Mouse (Mus musculus): Measurements from ENCODE around the gene G0s2. TPM values are rescaled to one million over a fixed set of nuclear protein-coding genes. Genes with fewer than 3 reads are reported as not detected.
A peak's percentile ranks its signal among the peaks of the same experiment; 100 is the strongest.
"Not testable (repeated sequence)": the region's sequence is repeated elsewhere in the genome, so short reads cannot be mapped to it uniquely, and the experiment has no call there.

Gene G0s2
- polyA plus RNA-seq, 1 experiment from 2014 or later, result 29.5 TPM

- H3K9me3 ChIP-seq (replicated peaks), result no peaks in the 10 kb centered on the region
- H3K27me3 ChIP-seq, result no peaks in the 10 kb centered on the region
- no peak for ATAC-seq (ENCODE audit: insufficient number of reproducible peaks, low FRiP score, low TSS enrichment, low read depth)
- no peak overlapping the region for H3K4me3 ChIP-seq (replicated peaks)
- no peak overlapping the region for H3K9ac ChIP-seq
- H3K4me1 ChIP-seq, result no peaks in the 10 kb centered on the region
- 81% methylated on average over 2 of the region's 2 CpGs for WGBS
- no peak overlapping the region for H3K27ac ChIP-seq (replicated peaks)
- no peaks in the 10 kb centered on the region for H3K36me3 ChIP-seq
- H3K4me2 ChIP-seq (replicated peaks), result no peak overlapping the region
Measured at GRCm38 (mm10) chr1:193287578-193287977, 14.6 kb upstream of the G0s2 start.

- WGBS, result 79% methylated on average over 3 of the region's 3 CpGs
- H3K9ac ChIP-seq; H3K4me2 ChIP-seq (replicated peaks); H3K9me3 ChIP-seq (replicated peaks); H3K4me3 ChIP-seq (replicated peaks); H3K27ac ChIP-seq (replicated peaks); ATAC-seq (ENCODE audit: insufficient number of reproducible peaks, low FRiP score, low TSS enrichment, low read depth); H3K4me1 ChIP-seq; H3K36me3 ChIP-seq; H3K27me3 ChIP-seq: not testable (repeated sequence)
Measured at GRCm38 (mm10) chr1:193285766-193286325, 12.8 kb upstream of the G0s2 start.

DNA sequence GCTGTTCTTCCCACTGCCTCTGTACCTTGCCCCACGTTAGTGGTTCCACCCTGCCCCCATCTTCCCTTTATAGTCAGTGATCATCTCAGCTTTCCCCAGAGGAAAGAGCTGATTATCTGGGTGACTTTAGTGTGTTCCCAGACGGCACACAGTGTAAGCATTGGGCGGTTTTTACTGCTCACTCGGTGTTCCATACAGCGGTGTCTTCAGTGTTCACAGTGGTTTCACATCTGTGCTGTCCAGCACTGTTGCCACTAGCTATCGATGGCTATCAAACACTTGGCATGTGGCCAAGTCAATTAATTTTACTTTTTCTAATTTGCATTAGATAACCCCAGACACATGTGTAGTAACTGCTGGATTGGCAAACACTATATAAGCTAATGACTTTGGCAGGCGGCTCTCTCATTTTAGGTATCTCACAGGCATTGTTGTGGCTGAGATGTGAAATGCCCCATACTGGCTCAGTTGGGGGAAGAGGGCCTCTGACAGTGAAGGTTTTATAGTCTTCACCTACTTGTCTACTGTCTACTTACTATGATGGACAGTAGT is 11.3 kb upstream of the G0s2 start:
- no peak overlapping the region for H3K4me3 ChIP-seq (replicated peaks)
- no peak overlapping the region for H3K9ac ChIP-seq
- no peaks in the 10 kb centered on the region for H3K27me3 ChIP-seq
- ATAC-seq (ENCODE audit: insufficient number of reproducible peaks, low FRiP score, low TSS enrichment, low read depth), result no peak
- no peaks in the 10 kb centered on the region for H3K4me1 ChIP-seq
- WGBS, result 75% methylated on average over 7 of the region's 7 CpGs
- no peaks in the 10 kb centered on the region for H3K9me3 ChIP-seq (replicated peaks)
- no peak overlapping the region for H3K27ac ChIP-seq (replicated peaks)
- no peak overlapping the region for H3K4me2 ChIP-seq (replicated peaks)
- H3K36me3 ChIP-seq, result no peaks in the 10 kb centered on the region

- no peaks in the 10 kb centered on the region for H3K36me3 ChIP-seq
- H3K4me3 ChIP-seq (replicated peaks), result no peak overlapping the region
- H3K4me2 ChIP-seq (replicated peaks), result no peak overlapping the region
- H3K27me3 ChIP-seq, result no peaks in the 10 kb centered on the region
- no peaks in the 10 kb centered on the region for H3K9me3 ChIP-seq (replicated peaks)
- no peak overlapping the region for H3K27ac ChIP-seq (replicated peaks)
- no peak for ATAC-seq (ENCODE audit: insufficient number of reproducible peaks, low FRiP score, low TSS enrichment, low read depth)
- H3K4me1 ChIP-seq, result no peaks in the 10 kb centered on the region
- WGBS, result 90% methylated on average over 2 of the region's 2 CpGs
- H3K9ac ChIP-seq, result no peak overlapping the region
Measured at GRCm38 (mm10) chr1:193281344-193281743, 8.3 kb upstream of the G0s2 start.

DNA sequence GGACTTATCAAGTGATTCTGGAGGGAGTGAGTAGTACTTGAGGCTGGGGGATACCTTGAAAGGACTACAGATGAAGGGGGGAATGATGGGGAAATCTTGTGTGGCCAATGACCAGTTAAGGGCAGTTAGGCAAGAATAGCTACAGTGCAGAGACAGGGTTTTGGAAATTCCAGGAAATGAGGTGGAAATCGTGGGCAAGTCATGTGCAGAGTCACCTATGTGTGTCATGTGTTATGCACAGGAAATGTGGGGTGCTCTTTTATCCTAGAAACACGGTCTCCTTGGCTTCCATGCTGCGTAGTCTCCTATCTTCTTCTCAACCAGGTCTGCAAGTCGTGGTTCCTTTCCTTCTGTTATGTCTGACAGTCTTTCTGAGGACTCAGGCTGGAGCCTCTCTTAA is 6.5 kb upstream of the G0s2 start:
- 84% methylated on average over 4 of the region's 4 CpGs for WGBS

DNA sequence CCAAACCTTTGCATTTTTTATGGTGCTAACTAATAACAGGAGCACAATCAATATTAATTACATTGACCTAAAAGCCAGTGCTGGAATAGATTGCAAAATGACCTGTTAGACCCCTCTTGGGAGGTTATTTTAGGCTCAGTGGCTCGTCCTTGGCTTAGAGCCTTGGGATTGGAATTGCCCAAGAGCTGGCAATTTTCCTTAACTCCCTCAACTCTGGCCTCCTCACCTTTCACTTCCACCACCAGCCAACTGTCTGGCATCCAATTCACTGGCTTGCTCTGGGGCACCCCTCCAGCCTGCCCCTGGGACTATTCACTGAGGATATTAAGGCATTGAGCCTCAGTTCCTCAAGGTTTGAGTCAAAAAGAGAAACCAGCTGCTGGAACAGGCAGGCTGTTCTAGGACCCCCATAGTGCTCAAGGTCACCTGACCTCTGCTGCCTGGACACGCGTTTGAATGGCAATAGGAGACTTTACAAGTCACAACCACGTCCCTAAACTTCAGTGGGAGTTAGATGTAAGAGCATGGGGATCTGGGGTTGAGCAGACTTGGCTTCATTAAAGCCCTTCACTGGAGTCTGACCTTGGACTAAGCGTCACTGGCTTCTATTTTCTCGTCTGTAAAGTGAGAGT is 5.5 kb upstream of the G0s2 start:
- ATAC-seq (ENCODE audit: insufficient number of reproducible peaks, low FRiP score, low TSS enrichment, low read depth), result no peak
- H3K36me3 ChIP-seq, result no peaks in the 10 kb centered on the region
- H3K9ac ChIP-seq, result no peak overlapping the region
- no peaks in the 10 kb centered on the region for H3K4me1 ChIP-seq
- no peak overlapping the region for H3K4me3 ChIP-seq (replicated peaks)
- H3K4me2 ChIP-seq (replicated peaks), result no peak overlapping the region
- no peaks in the 10 kb centered on the region for H3K27me3 ChIP-seq
- 41% methylated on average over 6 of the region's 6 CpGs for WGBS
- no peak overlapping the region for H3K27ac ChIP-seq (replicated peaks)
- no peaks in the 10 kb centered on the region for H3K9me3 ChIP-seq (replicated peaks)

More for the DNA sequence above, 6.5 kb upstream of the G0s2 start:
- H3K4me2 ChIP-seq (replicated peaks), result no peak overlapping the region
- no peak overlapping the region for H3K4me3 ChIP-seq (replicated peaks)
- H3K4me1 ChIP-seq, result no peaks in the 10 kb centered on the region
- H3K9me3 ChIP-seq (replicated peaks), result no peaks in the 10 kb centered on the region
- no peaks in the 10 kb centered on the region for H3K27me3 ChIP-seq
- H3K36me3 ChIP-seq, result no peaks in the 10 kb centered on the region
- H3K9ac ChIP-seq, result no peak overlapping the region
- no peak for ATAC-seq (ENCODE audit: insufficient number of reproducible peaks, low FRiP score, low TSS enrichment, low read depth)
- no peak overlapping the region for H3K27ac ChIP-seq (replicated peaks)

DNA sequence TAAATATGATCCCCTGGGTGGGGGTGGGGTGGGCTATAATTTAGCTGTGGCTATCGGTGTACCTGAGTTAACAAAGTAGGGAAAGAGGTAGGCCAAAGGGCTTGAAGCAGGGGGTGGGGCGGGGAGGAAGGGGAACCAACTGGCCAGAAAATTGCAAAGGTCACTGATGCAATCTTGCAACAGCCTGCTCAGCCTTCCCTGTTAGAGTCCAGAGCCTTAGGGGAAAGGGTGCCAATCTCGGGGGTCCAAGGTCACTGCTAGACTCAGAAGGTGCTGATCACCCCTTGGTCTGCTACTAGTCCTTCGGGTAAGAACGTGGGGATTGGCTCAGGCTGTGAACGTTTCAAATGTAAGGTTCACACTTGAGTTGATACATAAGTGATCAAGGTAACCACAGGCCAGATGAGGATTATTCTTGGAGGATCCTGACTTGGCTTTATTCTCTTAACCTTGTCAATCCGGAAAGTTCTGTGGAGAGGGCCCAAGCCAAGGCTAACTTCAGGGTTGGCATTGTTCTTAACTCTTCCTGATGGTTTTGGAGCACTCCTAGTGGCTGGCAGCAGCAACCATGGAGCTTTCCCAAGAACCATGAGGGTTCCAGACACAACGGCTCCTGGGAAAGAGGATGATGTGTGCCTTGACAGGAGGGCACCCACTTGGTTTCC is 1.5 kb upstream of the G0s2 start:
- peaks cover 13% of the 10 kb centered on the region for H3K4me1 ChIP-seq
- no peaks in the 10 kb centered on the region for H3K27me3 ChIP-seq
- H3K27ac ChIP-seq (replicated peaks), result no peak overlapping the region
- WGBS, result 73% methylated on average over 8 of the region's 8 CpGs
- no peaks in the 10 kb centered on the region for H3K9me3 ChIP-seq (replicated peaks)
- H3K9ac ChIP-seq, result no peak overlapping the region
- no peak overlapping the region for H3K4me3 ChIP-seq (replicated peaks)
- H3K36me3 ChIP-seq, result no peaks in the 10 kb centered on the region
- ATAC-seq (ENCODE audit: insufficient number of reproducible peaks, low FRiP score, low TSS enrichment, low read depth), result no peak
- no peak overlapping the region for H3K4me2 ChIP-seq (replicated peaks)

GRCm38 (mm10) chr1:193272137-193272915 is 691 bp downstream of the G0s2 start:
- Histone ChIP-seq H3K9ac (peak overlapping the region; percentile 45), H3K4me1 (peaks cover 13% of the 10 kb centered on the region), H3K4me2 (replicated peaks) (peak overlapping the region; percentile 66), H3K9me3 (replicated peaks) (no peaks in the 10 kb centered on the region), H3K27ac (replicated peaks) (peak overlapping the region; percentile 87), H3K4me3 (replicated peaks) (peak overlapping the region; percentile 44), H3K36me3 (no peaks in the 10 kb centered on the region), H3K27me3 (no peaks in the 10 kb centered on the region)
- ATAC-seq (ENCODE audit: insufficient number of reproducible peaks, low FRiP score, low TSS enrichment, low read depth), result peak; percentile 68
- WGBS, result 17% methylated on average over 24 of the region's 24 CpGs

DNA sequence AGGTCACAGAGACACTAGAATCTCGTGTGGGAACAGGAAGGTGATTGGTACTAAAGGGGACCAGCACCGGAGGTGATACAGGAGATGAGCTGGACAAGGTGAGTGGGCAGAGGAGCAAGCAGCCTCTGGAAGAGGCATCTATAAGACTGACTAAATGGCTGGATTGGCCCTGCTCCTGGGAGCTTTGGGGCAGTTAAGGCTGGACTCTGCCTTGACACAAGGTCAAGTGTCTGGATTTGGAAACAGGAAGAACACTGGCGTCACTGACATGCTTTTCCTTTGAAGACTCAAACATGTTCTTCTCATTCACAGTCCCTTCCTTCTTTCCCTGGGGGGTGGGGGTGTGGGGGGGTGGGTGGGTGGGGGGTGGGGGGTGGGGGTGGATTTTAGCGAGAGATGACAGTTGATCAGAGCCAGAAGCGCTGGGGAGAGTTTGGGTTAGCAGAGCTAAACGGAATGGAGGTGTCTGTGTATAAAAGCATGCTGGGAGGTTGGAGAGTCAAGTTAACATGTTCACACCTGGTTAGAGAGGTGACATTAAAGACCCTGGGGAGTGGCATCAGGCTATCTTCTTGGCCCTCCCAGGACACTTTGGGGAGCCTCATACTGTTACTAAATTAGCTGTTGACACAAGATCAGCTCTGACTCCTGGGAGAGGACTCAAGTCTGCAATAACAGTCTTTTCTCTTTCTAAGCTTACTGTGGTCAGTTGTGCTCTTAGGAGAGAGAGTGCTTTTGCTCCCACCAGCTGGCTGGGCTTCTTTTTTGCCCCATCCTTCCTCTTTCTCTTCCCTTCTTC is 1.9 kb downstream of the G0s2 start:
- peak overlapping the region; percentile 66 for H3K4me2 ChIP-seq (replicated peaks)
- no peak overlapping the region for H3K27ac ChIP-seq (replicated peaks)
- no peak for ATAC-seq (ENCODE audit: insufficient number of reproducible peaks, low FRiP score, low TSS enrichment, low read depth)
- no peak overlapping the region for H3K4me3 ChIP-seq (replicated peaks)
- no peaks in the 10 kb centered on the region for H3K36me3 ChIP-seq
- peaks cover 13% of the 10 kb centered on the region for H3K4me1 ChIP-seq
- H3K9ac ChIP-seq, result no peak overlapping the region
- H3K9me3 ChIP-seq (replicated peaks), result no peaks in the 10 kb centered on the region
- H3K27me3 ChIP-seq, result no peaks in the 10 kb centered on the region
- 42% methylated on average over 6 of the region's 6 CpGs for WGBS

DNA sequence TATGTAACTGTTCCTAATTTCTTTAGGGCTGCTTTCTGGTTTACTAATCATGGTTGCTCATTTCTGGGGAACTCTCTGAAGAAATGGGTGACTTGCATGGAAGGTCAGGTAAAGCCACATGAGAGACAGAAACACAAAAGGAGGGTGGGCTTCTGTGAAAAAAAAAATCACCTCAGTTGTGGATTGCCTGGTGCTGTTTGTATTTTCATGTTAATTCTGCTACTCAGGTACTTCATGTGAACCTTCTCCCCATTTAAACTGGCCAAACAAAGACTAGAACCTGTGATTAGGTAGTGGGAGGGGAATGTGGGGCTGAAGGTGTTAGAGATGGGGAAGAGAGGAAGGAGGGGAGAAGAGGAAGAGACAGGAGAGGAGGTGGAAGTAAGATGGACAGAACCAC is 7.3 kb downstream of the G0s2 start:
- Histone ChIP-seq H3K9me3 (replicated peaks) (no peaks in the 10 kb centered on the region), H3K9ac (no peak overlapping the region), H3K36me3 (no peaks in the 10 kb centered on the region), H3K27me3 (no peaks in the 10 kb centered on the region), H3K27ac (replicated peaks) (no peak overlapping the region), H3K4me1 (peaks cover 13% of the 10 kb centered on the region; the same call in 1 of the 2 replicates), H3K4me3 (replicated peaks) (no peak overlapping the region), H3K4me2 (replicated peaks) (no peak overlapping the region)
- ATAC-seq (ENCODE audit: insufficient number of reproducible peaks, low FRiP score, low TSS enrichment, low read depth), result no peak

Data from embryonic facial prominence, embryonic 15.5 days (tissue).